Mouse (Mus musculus) liver, postnatal 0 days (tissue): ENCODE measurements at regions not wholly inside any gene's neighbourhood (a gene's known extent, or its start where the extent isn't known, plus 50 kb on each side); places are given as distances from the start of the nearest gene placed in this dataset.

Source experiments
- ATAC-seq: fragments of 200-750 bp; cut with Nextera tagmentation; 2 replicates; pipeline ENCODE4 v1.8.0; 2017; ENCODE audit warnings: mild to moderate bottlenecking, moderate library complexity
- DNase-seq: peaks from one replicate; pipeline ENCODE4 v3.0.0-alpha.2; 2016
- H3K27ac ChIP-seq: fragments of 300-500 bp; sonication (generic); 2 replicates; pipeline ENCODE4 v1.5.1; 2014; ENCODE audit warnings: antibody characterized with exemption, moderate library complexity, mild to moderate bottlenecking, low read depth
- H3K27me3 ChIP-seq: fragments of 300-500 bp; sonication (generic); 2 replicates; pipeline ENCODE4 v1.6.1; 2014; ENCODE audit warnings: low read length, control low read depth, mixed read lengths; ENCODE audit not compliant: insufficient read depth
- H3K36me3 ChIP-seq: fragments of 300-500 bp; sonication (generic); replicated peaks from 2 replicates; pipeline ENCODE4 v1.6.1; 2014; ENCODE audit warnings: mild to moderate bottlenecking, control low read depth, low read length, moderate library complexity, mixed read lengths; ENCODE audit not compliant: insufficient read depth
- H3K4me1 ChIP-seq: fragments of 300-500 bp; sonication (generic); 2 replicates; pipeline ENCODE4 v1.6.1; 2014; ENCODE audit warnings: antibody characterized with exemption, mild to moderate bottlenecking, control low read depth; ENCODE audit not compliant: insufficient read depth
- H3K4me2 ChIP-seq: fragments of 300-500 bp; sonication (generic); 2 replicates; pipeline ENCODE4 v1.6.1; 2014; ENCODE audit warnings: low read depth, mild to moderate bottlenecking, low read length, moderate library complexity, mixed read lengths
- H3K4me3 ChIP-seq: fragments of 300-500 bp; sonication (generic); 2 replicates; pipeline ENCODE4 v1.5.1; 2014; ENCODE audit warnings: low read depth, low read length
- H3K9ac ChIP-seq: fragments of 300-500 bp; sonication (generic); replicated peaks from 2 replicates; pipeline ENCODE4 v1.6.1; 2014; ENCODE audit warnings: mild to moderate bottlenecking, moderate library complexity
- H3K9me3 ChIP-seq: fragments of 300-500 bp; sonication (generic); 2 replicates; pipeline ENCODE4 v1.6.1; 2016; ENCODE audit warnings: mild to moderate bottlenecking, control low read depth, low read length, mixed read lengths
- CTCF ChIP-seq: sonication (generic); IDR thresholded peaks from 2 replicates; pipeline ENCODE4 v1.5.1; 2016; ENCODE audit warnings: antibody characterized with exemption, low read depth
- EP300 ChIP-seq: IDR thresholded peaks from 2 replicates; pipeline ENCODE4 v1.6.1; 2016; ENCODE audit warnings: antibody characterized with exemption, low read depth, mild to moderate bottlenecking
- WGBS: fragments of 180-500 bp; shearing (Covaris S2); extraction: QIAGEN DNeasy Blood & Tissue Kit; methylation state at CpG from one replicate; pipeline ENCODE4 v1.1.7; 2014; ENCODE audit not compliant: insufficient replicate concordance; 5-methylcytosine and 5-hydroxymethylcytosine counted together

DNA sequence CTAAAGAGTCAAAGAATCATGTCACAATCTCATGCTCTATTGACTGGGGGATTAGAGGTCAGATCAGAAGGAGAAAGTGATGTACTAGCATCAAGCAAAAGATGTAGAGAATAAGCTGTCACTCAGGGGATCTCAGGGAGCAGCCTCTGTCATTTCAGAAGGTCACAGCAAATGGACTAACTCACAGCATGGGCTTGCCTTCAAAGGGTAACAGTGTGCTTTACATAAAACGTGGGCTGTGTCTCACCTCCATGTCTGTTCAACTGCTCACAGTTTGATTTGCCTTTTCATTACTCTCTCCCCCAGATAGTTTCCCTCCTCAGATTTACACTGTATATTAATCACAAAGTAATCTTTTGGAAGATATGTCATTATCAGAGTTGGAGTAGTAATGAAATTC lies 527.4 kb upstream of the Tyrp1 start:
- TF ChIP-seq EP300 = no peak
- TF ChIP-seq CTCF = no peak
- no peaks in the 10 kb centered on the region for H3K4me1 ChIP-seq
- 48% methylated on average over 1 of the region's 1 CpGs for WGBS
- ATAC-seq (no peak), DNase-seq (no peak)
- no peak overlapping the region for H3K27ac ChIP-seq
- H3K4me3 ChIP-seq = no peak overlapping the region
- no peaks in the 10 kb centered on the region for H3K27me3 ChIP-seq
- H3K4me2 ChIP-seq = no peak overlapping the region
- no peaks in the 10 kb centered on the region for H3K36me3 ChIP-seq
- H3K9ac ChIP-seq = no peak overlapping the region
- H3K9me3 ChIP-seq = no peaks in the 10 kb centered on the region

DNA sequence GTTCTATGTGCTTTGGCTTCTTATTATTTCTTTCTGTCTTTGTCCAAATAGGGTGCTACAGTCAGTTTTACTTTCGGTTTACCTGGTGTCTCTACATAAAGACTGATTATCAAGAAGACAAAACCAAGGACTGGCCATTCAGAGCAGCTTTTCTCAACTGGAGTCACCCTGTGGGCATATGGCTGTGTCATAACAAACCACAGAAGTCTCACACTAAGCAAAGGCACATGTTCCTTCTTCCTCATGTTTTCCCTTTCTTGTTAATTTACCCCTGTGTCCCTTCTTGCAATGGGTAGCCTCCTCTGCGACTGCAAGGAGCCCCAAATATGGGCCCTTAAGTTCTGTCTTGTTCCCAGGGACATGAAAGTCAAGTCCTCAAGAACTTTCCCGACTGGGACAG lies 523.3 kb upstream of the Tyrp1 start:
- Histone ChIP-seq H3K27me3 (no peaks in the 10 kb centered on the region), H3K9ac (no peak overlapping the region), H3K4me1 (no peaks in the 10 kb centered on the region), H3K4me2 (no peak overlapping the region), H3K9me3 (no peaks in the 10 kb centered on the region), H3K4me3 (no peak overlapping the region), H3K36me3 (no peaks in the 10 kb centered on the region), H3K27ac (peak overlapping the region; percentile 67)
- ATAC-seq (peak; percentile 80), DNase-seq (no peak)
- WGBS = 38% methylated on average over 3 of the region's 3 CpGs
- TF ChIP-seq EP300 (no peak), CTCF (no peak)

DNA sequence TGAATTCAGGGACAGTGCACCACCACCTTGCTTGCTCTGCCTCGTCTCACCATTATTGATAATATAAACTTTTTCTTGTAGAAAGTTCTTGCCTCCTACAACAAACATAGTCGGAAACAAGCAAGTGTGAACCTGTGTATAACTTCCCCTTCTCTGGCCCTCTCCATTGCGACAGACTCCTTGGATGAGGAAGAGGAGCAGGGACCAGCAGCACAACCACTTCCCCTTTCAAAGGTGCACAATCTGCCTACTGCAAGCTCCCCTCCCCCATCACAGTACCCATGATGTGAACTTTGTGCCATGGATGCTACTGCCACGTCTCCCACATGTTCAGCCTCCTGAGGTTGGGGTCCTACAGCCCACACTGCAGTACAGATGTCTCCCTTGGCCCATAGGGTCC lies 522.8 kb upstream of the Tyrp1 start:
- Histone ChIP-seq H3K4me1 (no peaks in the 10 kb centered on the region), H3K36me3 (no peaks in the 10 kb centered on the region), H3K27me3 (no peaks in the 10 kb centered on the region), H3K9ac (no peak overlapping the region), H3K9me3 (no peaks in the 10 kb centered on the region), H3K27ac (peak overlapping the region; percentile 67), H3K4me3 (no peak overlapping the region), H3K4me2 (no peak overlapping the region)
- ATAC-seq (peak; percentile 93), DNase-seq (peak; percentile 30)
- WGBS = 37% methylated on average over 4 of the region's 4 CpGs
- TF ChIP-seq CTCF (no peak), EP300 (no peak)
